Mouse (Mus musculus) cerebellum, adult 2 months (tissue): ENCODE measurements around the gene Thsd7a.

Experiments
- CTCF ChIP-seq: fragments of 200-500 bp; IDR thresholded peaks from 2 replicates; pipeline ENCODE4 v1.5.1; 2011; ENCODE audit warnings: low read depth, mild to moderate bottlenecking, control low read depth, low read length, moderate library complexity, borderline replicate concordance; ENCODE audit not compliant: insufficient read depth
- POLR2A ChIP-seq: fragments of 200-500 bp; IDR thresholded peaks from 2 replicates; pipeline ENCODE4 v1.6.1; 2011; ENCODE audit warnings: low read length, control low read depth, borderline replicate concordance; ENCODE audit not compliant: insufficient read depth

GRCm38 (mm10) chr6:12397776-12398522 is 351.3 kb downstream of the Thsd7a start:
- TF ChIP-seq CTCF (no peak), POLR2A (no peak)
